Mouse (Mus musculus) testis, adult 2 months (tissue): ENCODE measurements around the gene Tor2a.

Experiments used
- CTCF ChIP-seq: fragments of 200-500 bp; IDR thresholded peaks from 2 replicates; pipeline ENCODE4 v1.5.1; 2012; ENCODE audit warnings: low read depth, mild to moderate bottlenecking, inconsistent platforms, low read length, moderate library complexity; ENCODE audit not compliant: control insufficient read depth, insufficient read depth, insufficient replicate concordance
- POLR2A ChIP-seq: fragments of 200-500 bp; IDR thresholded peaks from 2 replicates; pipeline ENCODE4 v1.6.1; 2012; ENCODE audit warnings: low read depth, mild to moderate bottlenecking, inconsistent platforms, low read length, moderate library complexity; ENCODE audit not compliant: control insufficient read depth

- TF ChIP-seq CTCF = no peak
- TF ChIP-seq POLR2A = no peak
These were observed 27.5 kb upstream of the Tor2a start for GRCm38 (mm10) chr2:32729547-32729946.
